Mouse (Mus musculus): Measurements from ENCODE around the gene Kctd8.
"Not testable (repeated sequence)": the region's sequence is repeated elsewhere in the genome, so short reads cannot be mapped to it uniquely, and the experiment has no call there.

Kctd8 gene

GRCm38 (mm10) chr5:69340919-69341801 is at the start of gene Kctd8:
TSS of gene Kctd8 (minus strand) at chr5:69341679.
- DNase-seq (ENCODE audit: low read depth, low spot score), result no peak

- DNase-seq (ENCODE audit: low read depth, low spot score), result no peak
These were observed 37.6 kb upstream of the Kctd8 start for GRCm38 (mm10) chr5:69379072-69379471.

GRCm38 (mm10) chr5:69350596-69350995 is 9.1 kb upstream of the Kctd8 start:
- DNase-seq (ENCODE audit: low read depth, low spot score), result no peak

- DNase-seq (ENCODE audit: low read depth, low spot score), result no peak
These were observed 1.2 kb downstream of the Kctd8 start for GRCm38 (mm10) chr5:69340102-69340918.

- DNase-seq (ENCODE audit: low read depth, low spot score), result no peak
These were observed 1.9 kb downstream of the Kctd8 start for GRCm38 (mm10) chr5:69339623-69339970.

- DNase-seq (ENCODE audit: low read depth, low spot score), result peak; percentile 2
These were observed 2.4 kb downstream of the Kctd8 start for GRCm38 (mm10) chr5:69338916-69339622.

- DNase-seq (ENCODE audit: low read depth, low spot score), result no peak
These were observed 13.9 kb downstream of the Kctd8 start for GRCm38 (mm10) chr5:69327561-69327960.

GRCm38 (mm10) chr5:69324566-69325230 is 16.8 kb downstream of the Kctd8 start:
- DNase-seq (ENCODE audit: low read depth, low spot score), result no peak

- DNase-seq (ENCODE audit: low read depth, low spot score), result no peak
These were observed 28.9 kb downstream of the Kctd8 start for GRCm38 (mm10) chr5:69312611-69313010.

- no peak for DNase-seq (ENCODE audit: low read depth, low spot score)
These were observed 39.8 kb downstream of the Kctd8 start for GRCm38 (mm10) chr5:69301665-69302064.

GRCm38 (mm10) chr5:69292353-69292752 is 49.1 kb downstream of the Kctd8 start:
- DNase-seq (ENCODE audit: low read depth, low spot score), result no peak

GRCm38 (mm10) chr5:69284359-69284758 is 57.1 kb downstream of the Kctd8 start:
- no peak for DNase-seq (ENCODE audit: low read depth, low spot score)

GRCm38 (mm10) chr5:69252366-69252765 is 89.1 kb downstream of the Kctd8 start:
- no peak for DNase-seq (ENCODE audit: low read depth, low spot score)

GRCm38 (mm10) chr5:69241931-69242330 is 99.5 kb downstream of the Kctd8 start:
- no peak for DNase-seq (ENCODE audit: low read depth, low spot score)

GRCm38 (mm10) chr5:69233560-69233959 is 107.9 kb downstream of the Kctd8 start:
- DNase-seq (ENCODE audit: low read depth, low spot score), result no peak

GRCm38 (mm10) chr5:69231649-69232048 is 109.8 kb downstream of the Kctd8 start:
- not testable (repeated sequence) for DNase-seq (ENCODE audit: low read depth, low spot score)

- no peak for DNase-seq (ENCODE audit: low read depth, low spot score)
These were observed 114.3 kb downstream of the Kctd8 start for GRCm38 (mm10) chr5:69227147-69227546.

GRCm38 (mm10) chr5:69222608-69223007 is 118.9 kb downstream of the Kctd8 start:
- DNase-seq (ENCODE audit: low read depth, low spot score), result no peak

- no peak for DNase-seq (ENCODE audit: low read depth, low spot score)
These were observed 126.3 kb downstream of the Kctd8 start for GRCm38 (mm10) chr5:69215216-69215615.

GRCm38 (mm10) chr5:69209401-69209800 is 132.1 kb downstream of the Kctd8 start:
- no peak for DNase-seq (ENCODE audit: low read depth, low spot score)

- no peak for DNase-seq (ENCODE audit: low read depth, low spot score)
These were observed 133.8 kb downstream of the Kctd8 start for GRCm38 (mm10) chr5:69207713-69208112.
